Mouse (Mus musculus) CD4-positive, CD25-positive, alpha-beta regulatory T cell, adult 2 months (primary cell): Measurements from ENCODE around the gene Ptgs2.
A peak's percentile ranks its signal among the peaks of the same experiment; 100 is the strongest.

Experiments
- DNase-seq: peaks from one replicate; pipeline ENCODE4 v3.0.0-alpha.2; 2012; ENCODE audit warnings: low read depth, low spot score

Gene Ptgs2

GRCm38 (mm10) chr1:150099790-150100333 lies at the start of gene Ptgs2:
Ptgs2 (plus strand) TSS chr1:150100031.
- peak; percentile 2 for DNase-seq

- DNase-seq, result no peak
Measured at GRCm38 (mm10) chr1:150050256-150050655, 49.6 kb upstream of the Ptgs2 start.

DNA sequence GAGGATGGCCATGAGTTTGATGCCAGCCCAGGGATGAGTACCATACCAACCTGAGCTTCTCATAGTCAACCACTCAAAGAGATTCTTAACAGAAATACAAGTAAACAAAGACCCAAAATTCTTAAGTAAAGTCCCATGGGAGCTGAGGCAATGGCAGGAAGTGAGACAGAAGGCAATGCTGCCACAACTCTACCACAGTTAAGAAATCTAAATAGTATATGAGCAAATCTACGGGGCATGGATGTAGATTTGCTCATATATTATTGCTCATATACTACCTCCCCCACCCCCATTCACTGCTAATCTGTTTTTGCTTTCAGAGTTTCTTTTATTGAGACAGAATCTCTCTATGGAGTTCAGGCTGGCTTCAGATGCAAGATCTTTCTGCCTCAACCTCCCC lies 34.1 kb upstream of the Ptgs2 start:
- DNase-seq, result no peak

GRCm38 (mm10) chr1:150072880-150073279 lies 27.0 kb upstream of the Ptgs2 start:
- DNase-seq, result no peak

- DNase-seq, result no peak
Measured at GRCm38 (mm10) chr1:150074609-150075008, 25.2 kb upstream of the Ptgs2 start.

GRCm38 (mm10) chr1:150089040-150089692 lies 10.7 kb upstream of the Ptgs2 start:
- no peak for DNase-seq

DNA sequence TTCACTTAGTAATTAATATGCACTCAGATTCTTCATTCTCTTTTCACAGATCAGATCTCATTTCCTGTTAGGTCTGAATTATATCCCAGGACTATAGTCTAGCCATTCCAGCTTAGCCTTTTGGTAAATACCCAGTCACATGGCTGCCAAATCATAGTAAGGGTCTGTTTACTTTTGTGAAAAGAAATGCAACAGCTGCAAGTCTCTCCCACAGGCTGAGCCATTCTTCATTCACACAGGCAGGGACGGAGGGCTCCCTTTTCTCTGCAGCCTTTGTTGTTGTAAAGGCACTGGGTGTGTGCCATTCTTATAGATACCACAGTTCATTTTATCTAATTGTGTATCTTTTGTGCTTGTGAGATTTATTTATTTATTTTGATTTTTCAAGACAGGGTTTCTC lies 9.6 kb upstream of the Ptgs2 start:
- DNase-seq, result no peak

DNA sequence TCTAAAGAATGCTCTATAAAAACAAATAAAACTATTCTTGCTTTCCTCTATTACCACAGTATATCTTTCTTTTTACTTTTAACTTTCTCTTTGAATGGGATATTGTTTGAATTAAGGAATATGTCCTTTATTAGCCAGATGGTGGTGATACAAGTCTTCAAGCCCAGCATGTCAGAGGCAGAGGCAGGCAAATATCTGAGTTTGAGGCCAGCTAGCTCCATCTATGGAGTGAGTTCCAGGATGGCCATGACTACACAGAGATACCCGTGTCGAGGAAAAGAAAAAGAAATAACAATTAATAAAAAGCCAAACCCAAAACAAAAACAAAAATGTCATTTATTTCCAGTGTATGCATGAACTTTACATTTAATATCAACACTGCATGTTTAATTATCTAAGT lies 2.8 kb upstream of the Ptgs2 start:
- DNase-seq, result no peak

DNA sequence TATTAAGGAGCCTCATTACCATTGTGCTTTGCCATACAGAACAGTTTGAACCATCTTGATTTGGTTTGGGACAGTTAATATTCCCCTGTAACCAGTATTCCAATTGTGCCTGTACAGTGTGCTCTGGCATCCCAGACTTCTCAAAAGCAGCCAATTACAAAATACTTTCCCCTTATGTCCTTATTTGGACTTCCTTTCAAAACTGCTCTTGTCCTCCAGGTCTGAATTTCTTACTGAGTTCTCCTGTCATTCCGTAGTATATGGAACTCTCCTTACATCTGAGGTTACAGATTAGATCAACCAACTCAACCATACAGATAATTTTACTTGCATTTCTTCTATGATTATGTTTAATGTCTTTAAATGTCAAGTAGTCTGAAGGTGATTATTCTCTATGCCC lies 2.1 kb upstream of the Ptgs2 start:
- no peak for DNase-seq

DNA sequence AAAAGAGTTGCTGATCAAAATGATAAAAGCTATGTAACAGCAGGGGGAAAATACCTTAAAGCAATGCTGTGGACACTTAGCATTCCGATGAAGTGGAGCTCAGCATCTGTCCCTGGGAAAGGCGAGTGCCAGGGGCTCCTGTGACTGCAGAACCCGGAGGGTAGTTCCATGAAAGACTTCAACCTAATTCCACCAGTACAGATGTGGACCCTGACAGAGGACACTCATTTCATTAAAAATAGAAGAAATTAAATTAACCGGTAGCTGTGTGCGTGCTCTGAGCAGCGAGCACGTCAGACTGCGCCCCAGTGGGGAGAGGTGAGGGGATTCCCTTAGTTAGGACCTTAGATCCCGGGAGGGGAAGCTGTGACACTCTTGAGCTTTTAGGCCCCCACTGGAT lies 457 bp upstream of the Ptgs2 start:
- DNase-seq, result no peak

GRCm38 (mm10) chr1:150104228-150104720 lies 4.4 kb downstream of the Ptgs2 start:
- no peak for DNase-seq

GRCm38 (mm10) chr1:150106736-150107135 lies 6.9 kb downstream of the Ptgs2 start:
- DNase-seq, result no peak

GRCm38 (mm10) chr1:150109591-150109990 lies 9.8 kb downstream of the Ptgs2 start:
- no peak for DNase-seq

- DNase-seq, result no peak
Measured at GRCm38 (mm10) chr1:150115352-150115751, 15.5 kb downstream of the Ptgs2 start.

DNA sequence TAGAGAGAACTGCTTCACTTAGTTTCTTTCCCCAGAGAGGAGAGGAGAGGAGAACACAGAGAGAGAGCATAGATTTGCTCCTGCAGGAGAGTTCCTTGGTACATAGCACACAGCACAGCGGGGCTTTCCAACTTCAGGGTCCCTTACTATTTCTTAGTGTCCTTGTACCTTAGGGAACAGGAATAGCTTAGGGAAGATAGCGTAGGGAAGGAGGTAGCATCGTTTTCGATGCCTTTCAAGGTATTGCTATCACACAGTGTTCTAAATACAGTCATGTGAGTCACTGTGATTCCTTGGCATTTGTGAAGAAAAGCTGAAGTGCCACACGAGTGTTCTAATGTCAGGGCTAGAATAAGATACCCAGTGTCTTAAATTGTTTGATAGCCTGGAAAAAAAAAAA lies 18.5 kb downstream of the Ptgs2 start:
- DNase-seq, result no peak

DNA sequence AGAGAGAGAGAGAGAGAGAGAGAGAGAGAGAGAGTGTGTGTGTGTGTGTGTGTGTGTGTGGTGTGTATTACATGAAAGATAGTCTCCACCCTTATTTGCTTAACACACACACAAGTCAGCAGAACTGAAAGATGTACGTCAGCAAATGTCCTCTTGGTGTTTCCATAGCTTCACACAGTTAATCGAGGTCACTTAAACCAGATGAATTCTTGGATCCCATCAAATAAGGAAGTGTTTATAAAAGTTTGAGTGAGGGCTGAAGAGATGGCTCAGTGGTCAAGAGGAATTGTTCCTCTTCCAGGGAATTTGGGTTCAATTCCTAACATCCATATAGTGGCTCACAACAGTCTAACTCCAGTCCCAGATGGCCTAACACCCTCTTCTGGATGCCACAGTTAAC lies 25.7 kb downstream of the Ptgs2 start:
- DNase-seq, result no peak

DNA sequence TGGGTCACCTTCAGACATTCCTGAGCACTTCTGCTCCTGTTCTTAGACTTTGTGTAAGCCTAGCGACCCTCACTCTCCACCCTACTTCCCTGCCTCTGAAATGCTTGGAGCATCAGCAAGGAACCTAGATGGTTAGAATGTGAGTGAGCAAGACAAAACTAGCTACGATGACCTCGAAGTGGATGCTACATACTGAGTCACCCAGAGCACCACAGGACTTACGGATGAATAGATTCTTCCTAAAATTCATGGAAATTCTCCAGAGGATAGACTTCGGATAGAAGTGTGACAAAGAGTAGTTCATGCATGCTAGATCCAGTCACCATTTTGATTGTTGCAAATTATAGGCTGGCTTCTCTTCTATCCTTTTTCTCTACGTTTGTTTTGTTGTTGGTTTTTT lies 30.2 kb downstream of the Ptgs2 start:
- DNase-seq, result no peak

DNA sequence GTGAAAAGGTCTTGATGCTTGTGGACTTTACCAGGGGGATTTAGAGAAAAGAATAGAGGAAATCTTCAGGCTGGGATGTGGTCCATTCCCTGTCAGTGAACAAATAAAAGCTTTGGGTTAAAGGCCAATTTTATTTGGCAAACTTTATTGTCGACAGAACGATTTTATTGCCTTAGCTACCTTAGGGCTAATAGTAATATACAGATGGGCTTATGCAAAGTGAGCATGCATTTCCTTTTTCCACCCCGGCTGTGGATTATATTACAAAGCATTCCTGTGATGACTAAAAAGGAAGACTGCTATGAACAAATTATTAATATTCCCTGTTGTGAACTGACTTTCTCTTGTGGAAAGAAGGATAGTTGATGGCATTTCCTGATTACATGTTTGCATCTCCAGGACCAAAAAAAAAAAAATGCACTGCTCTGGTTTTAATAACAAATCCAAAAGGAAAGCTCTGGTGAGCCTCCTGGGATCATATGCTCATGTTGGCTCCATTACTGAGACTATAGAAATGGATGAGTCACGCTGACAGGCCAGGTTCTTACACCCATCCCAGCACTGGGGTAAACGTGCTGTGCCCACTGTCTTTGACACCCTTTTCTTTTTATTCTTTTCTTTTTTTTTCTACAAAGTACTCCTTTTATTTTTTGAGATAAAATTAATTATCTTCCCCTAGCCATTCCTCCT lies 30.9 kb downstream of the Ptgs2 start:
- DNase-seq, result no peak

GRCm38 (mm10) chr1:150135350-150135749 lies 35.5 kb downstream of the Ptgs2 start:
- DNase-seq, result no peak

- no peak for DNase-seq
Measured at GRCm38 (mm10) chr1:150139730-150140129, 39.9 kb downstream of the Ptgs2 start.

DNA sequence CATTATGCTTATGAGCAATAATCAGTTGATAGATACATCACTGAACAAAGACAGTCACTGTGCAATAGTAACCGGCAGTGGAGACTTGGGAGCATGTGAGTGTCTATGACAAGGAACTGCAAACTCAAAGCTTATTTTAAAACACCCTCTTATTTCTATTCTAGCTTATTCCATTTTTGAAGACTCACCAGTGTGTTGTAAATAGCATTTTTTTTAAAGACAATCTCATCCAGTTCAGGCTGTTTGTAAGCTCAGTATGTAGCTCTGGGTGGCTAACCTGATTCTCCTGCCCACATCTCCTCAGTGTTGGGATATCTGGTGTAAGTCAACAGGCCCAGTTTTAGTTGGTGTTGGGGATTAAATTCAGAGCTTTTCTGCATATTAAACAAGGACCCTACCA lies 42.1 kb downstream of the Ptgs2 start:
- no peak for DNase-seq

- DNase-seq, result no peak
Measured at GRCm38 (mm10) chr1:150143578-150143977, 43.7 kb downstream of the Ptgs2 start.

DNA sequence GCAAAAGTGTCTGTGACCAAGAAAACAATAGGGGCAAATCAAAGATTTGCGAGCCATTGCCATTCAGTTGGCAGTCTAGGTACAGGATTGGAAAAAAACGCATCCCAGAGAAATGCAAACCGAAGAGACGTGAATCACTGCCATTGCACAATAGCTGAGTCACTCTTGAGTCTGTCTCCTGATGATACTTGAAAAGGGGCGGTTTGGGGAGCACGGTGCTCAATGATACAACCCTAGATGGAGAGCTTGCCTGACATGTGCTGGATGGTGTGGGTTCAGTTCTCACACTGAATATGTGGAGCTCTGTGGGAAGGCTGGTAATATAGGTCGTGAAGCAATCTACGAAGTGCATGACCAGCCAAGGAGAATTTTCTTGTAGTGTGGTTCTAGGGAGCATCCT lies 45.2 kb downstream of the Ptgs2 start:
- no peak for DNase-seq
